Mouse (Mus musculus): ENCODE measurements at regions not wholly inside any gene's neighbourhood (a gene's known extent, or its start where the extent isn't known, plus 50 kb on each side); places are given as distances from the start of the nearest gene placed in this dataset.

DNA sequence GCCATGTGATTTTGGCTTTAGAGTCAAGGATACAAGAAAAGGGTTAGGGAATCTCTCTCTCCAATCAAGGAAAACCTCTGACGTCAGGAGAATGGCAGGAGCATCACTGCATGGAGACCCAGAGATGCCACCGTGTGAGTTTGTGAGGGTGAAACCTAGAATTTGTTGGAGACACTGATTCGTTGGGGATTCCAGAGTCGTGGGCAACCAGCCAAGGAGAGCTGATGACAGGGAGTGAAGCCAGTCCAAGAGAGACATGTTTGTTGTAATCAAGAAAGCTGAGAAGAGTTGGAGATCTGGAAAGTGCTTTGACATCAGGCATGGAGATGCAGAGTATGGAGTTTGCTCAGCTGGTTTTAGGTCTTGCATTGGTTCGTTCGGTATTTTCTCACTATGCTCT is 236.6 kb upstream of the Tbc1d5 start:
- no peak for TF ChIP-seq CTCF (IDR thresholded peaks at IDR 0.05; ENCODE audit: extremely low read depth, insufficient read depth, insufficient read length, insufficient replicate concordance)
- no peak for TF ChIP-seq POLR2A (IDR thresholded peaks at IDR 0.05; ENCODE audit: low read depth, low read length)

Data from spleen, adult 2 months (tissue).